Mouse (Mus musculus): ENCODE measurements around the gene Sparc.

DNA sequence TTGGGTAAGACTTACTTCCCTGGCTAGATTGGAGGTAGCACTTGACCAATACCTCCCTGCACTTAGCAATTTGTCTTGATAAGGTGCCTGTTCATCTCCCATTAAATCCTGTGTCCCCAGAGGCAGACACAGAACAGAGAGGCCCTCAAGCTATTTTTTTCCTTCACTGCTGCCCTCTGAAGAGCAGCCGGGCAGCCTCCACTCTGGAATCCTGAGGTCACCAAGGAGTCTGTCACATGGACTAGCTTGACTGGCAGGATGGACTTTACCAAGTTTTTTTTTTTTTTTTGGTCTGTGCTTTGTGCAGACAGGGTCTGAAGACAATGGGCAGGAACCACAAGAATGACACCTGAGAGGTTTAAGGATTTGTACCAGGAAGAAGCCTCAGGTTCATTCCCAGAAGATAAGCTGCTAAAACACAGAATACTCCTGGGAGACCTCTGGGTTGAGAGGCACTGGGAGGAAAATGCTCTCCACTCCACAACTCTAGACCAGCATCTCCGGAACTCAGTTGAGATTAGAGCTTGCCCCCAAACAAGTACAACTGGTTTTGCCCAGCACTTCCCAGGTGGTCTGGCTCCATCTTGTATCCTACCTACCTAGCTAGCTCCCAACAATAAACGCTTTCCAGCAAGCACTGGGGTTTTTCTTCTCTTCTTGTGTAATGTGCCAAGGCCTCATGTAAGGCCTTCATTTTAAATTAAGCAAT lies 37.0 kb upstream of the Sparc start:
- TF ChIP-seq CTCF (IDR thresholded peaks at IDR 0.05; ENCODE audit: extremely low read depth, insufficient read depth, insufficient read length, insufficient replicate concordance) (no peak), POLR2A (IDR thresholded peaks at IDR 0.05; ENCODE audit: low read depth, low read length) (no peak)
